Mouse (Mus musculus): ENCODE results near the gene Erich3.

DNA sequence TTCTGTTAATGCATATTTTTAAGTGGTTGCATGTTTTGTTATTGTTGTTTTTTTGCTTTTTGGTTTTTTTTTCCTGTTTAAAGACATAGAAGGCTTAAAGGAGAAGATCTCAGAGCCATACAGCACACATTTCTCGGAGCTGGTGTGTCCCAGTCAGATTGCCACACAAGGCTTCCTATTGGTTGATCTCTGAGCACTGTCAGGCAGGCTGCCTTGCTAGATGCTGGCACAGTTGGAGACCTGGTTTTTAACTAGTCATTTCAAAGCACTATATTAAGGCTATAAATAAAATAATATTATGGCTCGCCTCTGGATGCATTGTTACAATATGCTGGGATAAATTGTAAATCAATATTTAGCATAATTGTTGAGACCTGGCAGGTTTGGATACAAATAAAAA, 18.9 kb downstream of the Erich3 start:
- TF ChIP-seq POLR2A (IDR thresholded peaks at IDR 0.05; ENCODE audit: borderline replicate concordance, insufficient read depth, low read length) (no peak), CTCF (IDR thresholded peaks at IDR 0.05; ENCODE audit: borderline replicate concordance, insufficient read depth, low read depth, low read length) (no peak)
